Mouse (Mus musculus) liver, adult 2 months (tissue): ENCODE results near the gene Golga5.

Experiments used
- CTCF ChIP-seq: fragments of 200-500 bp; IDR thresholded peaks from 2 replicates; pipeline ENCODE4 v1.5.1; 2011; ENCODE audit warnings: low read depth, low read length, control low read depth
- POLR2A ChIP-seq: fragments of 200-500 bp; IDR thresholded peaks from 2 replicates; pipeline ENCODE4 v1.6.1; 2011; ENCODE audit warnings: low read length, control low read depth; ENCODE audit not compliant: insufficient read depth; ENCODE audit errors: extremely low read depth

DNA sequence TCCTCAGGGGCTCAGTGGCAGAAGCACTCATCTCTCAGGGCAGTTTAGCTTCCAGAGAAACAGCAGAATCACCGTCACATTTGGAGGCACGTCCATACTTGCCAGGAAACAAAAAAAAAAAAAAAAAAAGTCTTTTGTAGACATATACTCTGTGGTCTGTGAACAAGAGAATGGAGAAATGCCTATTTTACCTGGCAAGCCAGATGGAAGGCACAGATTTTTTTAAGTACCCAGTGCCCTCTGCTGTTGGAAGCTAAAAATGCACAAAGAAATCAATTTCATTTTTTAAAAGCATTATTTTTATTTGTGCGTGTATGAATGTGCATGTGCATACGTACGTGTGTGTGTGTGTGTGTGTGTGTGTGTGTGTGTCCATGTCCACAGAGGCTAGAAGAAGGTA is 7.8 kb upstream of the Golga5 start:
- TF ChIP-seq POLR2A (no peak), CTCF (0 out of 2 replicates have a peak, but pooled peaks have one; percentile 21)
